Mouse (Mus musculus) limb, embryonic 14.5 days (tissue): ENCODE data around the gene Cfap61. TPM values are rescaled to one million over a fixed set of nuclear protein-coding genes. Genes with fewer than 3 reads are reported as not detected.

Experiments used
- ATAC-seq: fragments of 200-750 bp; cut with Nextera tagmentation; 2 replicates; pipeline ENCODE4 v1.8.0; 2017; ENCODE audit warnings: low read depth, moderate number of reproducible peaks, moderate TSS enrichment; ENCODE audit not compliant: low FRiP score
- DNase-seq: peaks from one replicate; pipeline ENCODE4 v3.0.0-alpha.2; 2015; ENCODE audit warnings: low spot score
- H3K27ac ChIP-seq: fragments of 300-500 bp; sonication (generic); replicated peaks from 2 replicates; pipeline ENCODE4 v1.5.1; 2014; ENCODE audit warnings: low read depth, mild to moderate bottlenecking, low read length, moderate library complexity, mixed read lengths
- H3K27me3 ChIP-seq: fragments of 300-500 bp; sonication (generic); 2 replicates; pipeline ENCODE4 v1.6.1; 2014; ENCODE audit warnings: low read length, mixed read lengths; ENCODE audit not compliant: control insufficient read depth, insufficient read depth
- H3K36me3 ChIP-seq: fragments of 300-500 bp; sonication (generic); 2 replicates; pipeline ENCODE4 v1.6.1; 2014; ENCODE audit warnings: mild to moderate bottlenecking, low read length, moderate library complexity, mixed read lengths; ENCODE audit not compliant: control insufficient read depth, insufficient read depth
- H3K4me1 ChIP-seq: fragments of 300-500 bp; sonication (generic); 2 replicates; pipeline ENCODE4 v1.6.1; 2014; ENCODE audit warnings: antibody characterized with exemption, low read length, mixed read lengths; ENCODE audit not compliant: control insufficient read depth, insufficient read depth
- H3K4me2 ChIP-seq: fragments of 300-500 bp; sonication (generic); replicated peaks from 2 replicates; pipeline ENCODE4 v1.6.1; 2014; ENCODE audit warnings: low read depth, mild to moderate bottlenecking, low read length, moderate library complexity; ENCODE audit not compliant: severe bottlenecking
- H3K4me3 ChIP-seq: fragments of 300-500 bp; sonication (generic); replicated peaks from 2 replicates; pipeline ENCODE4 v1.5.1; 2014; ENCODE audit warnings: low read length
- H3K9ac ChIP-seq: fragments of 300-500 bp; sonication (generic); 2 replicates; pipeline ENCODE4 v1.6.1; 2014; ENCODE audit warnings: mild to moderate bottlenecking, low read depth, low read length, moderate library complexity; ENCODE audit not compliant: severe bottlenecking
- H3K9me3 ChIP-seq: fragments of 300-500 bp; sonication (generic); 2 replicates; pipeline ENCODE4 v1.6.1; 2016; ENCODE audit warnings: low read length; ENCODE audit not compliant: control insufficient read depth
- POLR2A ChIP-seq: fragments of 200-500 bp; IDR thresholded peaks from 2 replicates; pipeline ENCODE4 v1.8.0; 2012; ENCODE audit warnings: inconsistent platforms, mild to moderate bottlenecking, moderate library complexity, borderline replicate concordance; ENCODE audit not compliant: insufficient read depth, insufficient read length; ENCODE audit errors: extremely low read depth
- WGBS: fragments of 180-500 bp; shearing (Covaris S2); extraction: QIAGEN DNeasy Blood & Tissue Kit; methylation state at CpG from one replicate; pipeline ENCODE4 v1.1.7; 2014; 5-methylcytosine and 5-hydroxymethylcytosine counted together
- polyA plus RNA-seq, 2 experiments: library from polyadenylated mRNA; depleted of rRNA in 1 of 2; stranded (reverse) in 1 of 2; unstranded in 1 of 2; fragments of >200 nt; fragmentation: Nextera tagmentation in 1 of 2; extraction: Ambion mirVana in 1 of 2; gene quantifications; 2 replicates each; pipeline versions ENCODE4 v1.2.1 to v1.2.3; 2012 to 2014

Gene Cfap61
- polyA plus RNA-seq, 2 experiments = 0.15 TPM; not detected in 1

GRCm38 (mm10) chr2:146224141-146224540 is 289.6 kb downstream of the Cfap61 start:
- no peak for ATAC-seq
- Histone ChIP-seq H3K27me3 (peaks cover 91% of the 10 kb centered on the region), H3K27ac (no peak overlapping the region), H3K4me1 (peaks cover 17% of the 10 kb centered on the region), H3K36me3 (no peaks in the 10 kb centered on the region), H3K9ac (no peak overlapping the region), H3K9me3 (no peaks in the 10 kb centered on the region), H3K4me3 (no peak overlapping the region), H3K4me2 (no peak overlapping the region)
- no peak for TF ChIP-seq POLR2A
- 15% methylated on average over 7 of the region's 7 CpGs for WGBS
- DNase-seq = no peak

- ATAC-seq = no peak
- H3K36me3 ChIP-seq = no peaks in the 10 kb centered on the region
- H3K4me2 ChIP-seq = no peak overlapping the region
- H3K4me3 ChIP-seq = no peak overlapping the region
- TF ChIP-seq POLR2A = no peak
- peaks cover 17% of the 10 kb centered on the region for H3K4me1 ChIP-seq
- H3K9me3 ChIP-seq = no peaks in the 10 kb centered on the region
- DNase-seq = no peak
- H3K9ac ChIP-seq = no peak overlapping the region
- H3K27me3 ChIP-seq = peaks cover 76% of the 10 kb centered on the region
- no peak overlapping the region for H3K27ac ChIP-seq
- 14% methylated on average over 6 of the region's 6 CpGs for WGBS
Observed at GRCm38 (mm10) chr2:146225818-146226217, 291.2 kb downstream of the Cfap61 start.

GRCm38 (mm10) chr2:146226484-146226883 is 291.9 kb downstream of the Cfap61 start:
- DNase-seq (peak; percentile 71), ATAC-seq (no peak)
- H3K27ac ChIP-seq = no peak overlapping the region
- no peak overlapping the region for H3K9ac ChIP-seq
- 2% methylated on average over 9 of the region's 9 CpGs for WGBS
- peaks cover 13% of the 10 kb centered on the region for H3K4me1 ChIP-seq
- TF ChIP-seq POLR2A = no peak
- peaks cover 70% of the 10 kb centered on the region for H3K27me3 ChIP-seq
- no peak overlapping the region for H3K4me2 ChIP-seq
- H3K36me3 ChIP-seq = no peaks in the 10 kb centered on the region
- H3K9me3 ChIP-seq = no peaks in the 10 kb centered on the region
- no peak overlapping the region for H3K4me3 ChIP-seq

GRCm38 (mm10) chr2:146227646-146228045 is 293.1 kb downstream of the Cfap61 start:
- H3K27me3 ChIP-seq = peaks cover 59% of the 10 kb centered on the region
- H3K9ac ChIP-seq = no peak overlapping the region
- peaks cover 5% of the 10 kb centered on the region; the same call in 1 of the 2 replicates for H3K4me1 ChIP-seq
- H3K4me3 ChIP-seq = no peak overlapping the region
- ATAC-seq = no peak
- no peak for DNase-seq
- 52% methylated on average over 3 of the region's 3 CpGs for WGBS
- H3K9me3 ChIP-seq = no peaks in the 10 kb centered on the region
- H3K27ac ChIP-seq = no peak overlapping the region
- H3K4me2 ChIP-seq = no peak overlapping the region
- TF ChIP-seq POLR2A = no peak
- H3K36me3 ChIP-seq = no peaks in the 10 kb centered on the region

- peaks cover 52% of the 10 kb centered on the region for H3K27me3 ChIP-seq
- no peak overlapping the region for H3K4me2 ChIP-seq
- no peaks in the 10 kb centered on the region for H3K36me3 ChIP-seq
- H3K9ac ChIP-seq = no peak overlapping the region
- H3K4me1 ChIP-seq = no peaks in the 10 kb centered on the region
- no peak overlapping the region for H3K27ac ChIP-seq
- 68% methylated on average over 2 of the region's 2 CpGs for WGBS
- DNase-seq (no peak), ATAC-seq (no peak)
- no peak for TF ChIP-seq POLR2A
- no peak overlapping the region for H3K4me3 ChIP-seq
- H3K9me3 ChIP-seq = no peaks in the 10 kb centered on the region
Observed at GRCm38 (mm10) chr2:146228435-146228834, 293.9 kb downstream of the Cfap61 start.

- ATAC-seq = no peak
- Histone ChIP-seq H3K27ac (no peak overlapping the region), H3K4me3 (no peak overlapping the region), H3K27me3 (peaks cover 21% of the 10 kb centered on the region), H3K36me3 (no peaks in the 10 kb centered on the region), H3K4me2 (no peak overlapping the region), H3K9me3 (no peaks in the 10 kb centered on the region), H3K4me1 (no peaks in the 10 kb centered on the region), H3K9ac (no peak overlapping the region)
- no peak for TF ChIP-seq POLR2A
- WGBS = 86% methylated on average over 2 of the region's 2 CpGs
- no peak for DNase-seq
Observed at GRCm38 (mm10) chr2:146231485-146231884, 296.9 kb downstream of the Cfap61 start.
